Comparison of ENCODE assay signal across 8 mouse cellular contexts in the genomic region with DNA sequence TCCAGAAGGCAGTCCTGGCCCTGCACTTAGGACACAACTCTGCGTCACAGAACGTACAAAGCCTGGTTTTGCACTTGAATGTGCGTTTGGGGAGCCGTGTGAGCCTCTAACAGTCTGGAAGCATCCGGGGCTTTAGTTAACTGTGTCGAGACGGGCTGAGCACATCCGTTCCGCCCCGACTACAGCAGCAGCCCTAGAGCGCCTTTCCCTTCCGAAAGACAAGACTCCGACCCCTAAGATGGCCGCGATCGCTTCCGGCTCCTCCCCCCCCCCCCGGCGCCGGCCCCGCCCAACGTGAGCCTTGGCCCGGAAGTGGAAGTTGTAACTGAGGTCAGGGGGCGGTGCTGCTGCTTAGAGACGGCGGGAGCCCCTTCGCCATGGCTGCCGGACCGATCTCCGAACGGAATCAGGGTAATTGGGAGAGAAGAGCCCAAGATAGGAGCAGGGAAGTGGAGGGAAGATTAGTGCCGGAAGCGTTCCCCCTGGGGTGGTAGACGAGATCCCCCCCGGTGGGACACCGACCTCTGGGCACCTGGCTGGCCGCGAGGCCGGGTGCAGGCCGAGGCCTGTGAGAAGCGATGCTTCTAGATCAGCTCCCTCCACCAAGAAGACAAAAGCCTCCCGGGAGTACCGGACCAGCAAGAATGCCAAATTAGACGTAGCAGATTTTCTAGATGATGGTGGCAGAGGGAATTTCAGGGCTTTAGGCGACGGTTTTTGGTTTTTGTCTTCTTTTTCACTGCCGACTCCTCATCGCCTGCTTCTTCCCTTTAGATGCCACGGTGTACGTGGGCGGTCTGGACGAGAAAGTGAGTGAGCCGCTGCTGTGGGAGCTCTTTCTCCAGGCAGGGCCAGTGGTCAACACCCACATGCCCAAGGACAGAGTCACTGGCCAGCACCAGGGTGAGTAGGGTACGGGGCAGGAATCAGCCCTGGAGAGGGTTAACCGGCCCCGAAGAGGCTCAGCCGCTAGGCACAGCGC. TPM values are rescaled to one million over a fixed set of nuclear protein-coding genes. Genes with fewer than 3 reads are reported as not detected.
DNase-seq lines count a peak whose midpoint lies in the region; ATAC-seq lines count a peak whose summit lies in the region.

Gene Sf3b4 (plus strand): TSS at position 136 of the 982 bp plus-strand sequence.

- peak within 1 kb of the TSS; percentile 94 for H3K4me3 ChIP-seq in hindbrain, embryonic 10.5 days

- under 1% methylated on average over 58 of the region's 58 CpGs for WGBS in hindbrain, embryonic 10.5 days

- ATAC-seq in frontal cortex, adult (ENCODE audit: low TSS enrichment) = peak; percentile 86

- peaks cover 39% of the 10 kb centered on the region for H3K4me1 ChIP-seq in hindbrain, embryonic 10.5 days (replicated peaks)

- peak within 1 kb of the TSS; percentile 95 for H3K27ac ChIP-seq in hindbrain, embryonic 10.5 days

- no peaks in the 10 kb centered on the region for H3K27me3 ChIP-seq in hindbrain, embryonic 10.5 days (ENCODE audit: insufficient read depth, poor library complexity, severe bottlenecking)

- H3K9me3 ChIP-seq in hindbrain, embryonic 10.5 days = no peaks in the 10 kb centered on the region

- DNase-seq in Muller cell, postnatal 12 days (ENCODE audit: inconsistent ontology term) = peak; percentile 96
- DNase-seq in cerebellum, adult 8-10 months = peak; percentile 80
- DNase-seq in hindbrain, embryonic 10.5 days (ENCODE audit: low spot score) = peak; percentile 98
- peak; percentile 72 to 75 for DNase-seq in layer of hippocampus, postnatal 25 days (ENCODE audit: extremely low spot score in 1 of 2, low spot score in 1 of 2)
- DNase-seq in lung, postnatal 25 days (ENCODE audit: low spot score) = peak; percentile 85
- peak; percentile 92 for DNase-seq in retina, embryonic 14.5 days (ENCODE audit: low spot score)
- DNase-seq in thymus, postnatal 4 days = peak; percentile 86

- peaks cover 59% of the 10 kb centered on the region for H3K36me3 ChIP-seq in hindbrain, embryonic 10.5 days

RNA-seq across cellular contexts. Expression of gene Sf3b4, which starts in this region (rescaled TPM):
- 250 and 259 TPM in 2 replicates for polyA plus RNA-seq in hindbrain, embryonic 10.5 days (2016; fragmentation: Nextera tagmentation; extraction: Ambion mirVana)
- total RNA-seq in layer of hippocampus, postnatal 25 days (2021) = 10 to 100 TPM; 45.8 to 49.4 TPM

Comparison
In these comparisons a context has a peak if more than half of its experiments do, and no peak if none do; other contexts are left out.
1. Peak in every context shown above with its lines: DNase-seq, ATAC-seq, H3K4me3 ChIP-seq and H3K27ac ChIP-seq.